Mouse (Mus musculus): ENCODE data around the gene Camta2. TPM values are rescaled to one million over a fixed set of nuclear protein-coding genes. Genes with fewer than 3 reads are reported as not detected.
A peak's percentile ranks its signal among the peaks of the same experiment; 100 is the strongest.

Camta2 gene
- total and polyA plus RNA-seq, 2 experiments from 2014 or later = 8.7 to 10.5 TPM

- H3K4me2 ChIP-seq (ENCODE audit: low read depth, low read length) = no peak overlapping the region
- no peaks in the 10 kb centered on the region for H3K27me3 ChIP-seq (ENCODE audit: control insufficient read depth, insufficient read depth, low read length)
- H3K4me1 ChIP-seq (ENCODE audit: control insufficient read depth, insufficient read depth) = peaks cover 30% of the 10 kb centered on the region
- peaks cover 68% of the 10 kb centered on the region for H3K36me3 ChIP-seq (replicated peaks; ENCODE audit: control insufficient read depth, insufficient read depth, low read length)
- 40% methylated on average over 6 of the region's 6 CpGs for WGBS
- DNase-seq (ENCODE audit: low spot score) (peak; percentile 59), ATAC-seq (ENCODE audit: insufficient read depth, low read depth) (peak; percentile 21; the same call in 1 of the 2 replicates)
- TF ChIP-seq EP300 (IDR thresholded peaks at IDR 0.05; ENCODE audit: low read depth) (peak; percentile 53; the same call in 1 of the 2 replicates), CTCF (IDR thresholded peaks at IDR 0.05; ENCODE audit: low read depth) (no peak)
- peak overlapping the region; percentile 70 for H3K27ac ChIP-seq (ENCODE audit: low read depth)
- no peak overlapping the region for H3K4me3 ChIP-seq (ENCODE audit: low read depth, low read length)
- no peaks in the 10 kb centered on the region for H3K9me3 ChIP-seq (replicated peaks; ENCODE audit: control insufficient read depth, low read length)
- H3K9ac ChIP-seq (replicated peaks; ENCODE audit: low read depth, low read length) = no peak overlapping the region
Observed at GRCm38 (mm10) chr11:70663957-70664356, 23.9 kb downstream of the Camta2 start.

DNA sequence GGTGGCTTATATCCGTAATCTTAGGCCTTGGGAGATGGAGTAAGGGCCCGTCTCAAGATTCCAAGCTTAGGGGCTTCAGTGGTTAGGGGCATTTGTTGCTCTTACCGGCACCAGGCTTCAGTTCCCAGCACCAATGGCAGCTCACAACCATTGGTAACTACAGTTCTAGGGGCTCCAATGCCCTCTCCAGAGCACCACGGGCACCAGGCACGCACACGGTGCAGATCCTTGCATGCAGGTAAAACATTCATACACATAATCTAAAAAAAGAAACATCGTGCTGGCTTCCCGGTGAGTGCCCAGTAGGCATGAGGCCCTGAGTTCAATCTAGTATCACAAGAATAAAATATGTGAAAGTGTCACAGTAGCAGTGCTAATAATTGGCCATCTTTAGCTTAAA is 24.8 kb downstream of the Camta2 start:
- ATAC-seq (ENCODE audit: insufficient read depth, low read depth) (no peak), DNase-seq (ENCODE audit: low spot score) (no peak)
- peaks cover 68% of the 10 kb centered on the region for H3K36me3 ChIP-seq (replicated peaks; ENCODE audit: control insufficient read depth, insufficient read depth, low read length)
- TF ChIP-seq CTCF (IDR thresholded peaks at IDR 0.05; ENCODE audit: low read depth) = no peak
- no peaks in the 10 kb centered on the region for H3K27me3 ChIP-seq (ENCODE audit: control insufficient read depth, insufficient read depth, low read length)
- no peaks in the 10 kb centered on the region for H3K9me3 ChIP-seq (replicated peaks; ENCODE audit: control insufficient read depth, low read length)
- peaks cover 34% of the 10 kb centered on the region for H3K4me1 ChIP-seq (ENCODE audit: control insufficient read depth, insufficient read depth)
- no peak overlapping the region for H3K4me3 ChIP-seq (ENCODE audit: low read depth, low read length)
- 59% methylated on average over 8 of the region's 8 CpGs for WGBS
- no peak overlapping the region for H3K4me2 ChIP-seq (ENCODE audit: low read depth, low read length)
- no peak overlapping the region for H3K9ac ChIP-seq (replicated peaks; ENCODE audit: low read depth, low read length)
- H3K27ac ChIP-seq (ENCODE audit: low read depth) = peak overlapping the region; percentile 70

GRCm38 (mm10) chr11:70660571-70660970 is 27.3 kb downstream of the Camta2 start:
- H3K9ac ChIP-seq (replicated peaks; ENCODE audit: low read depth, low read length) = no peak overlapping the region
- ATAC-seq (ENCODE audit: insufficient read depth, low read depth) = no peak
- no peaks in the 10 kb centered on the region for H3K9me3 ChIP-seq (replicated peaks; ENCODE audit: control insufficient read depth, low read length)
- TF ChIP-seq CTCF (IDR thresholded peaks at IDR 0.05; ENCODE audit: low read depth) = no peak
- TF ChIP-seq EP300 (IDR thresholded peaks at IDR 0.05; ENCODE audit: low read depth) = no peak
- DNase-seq (ENCODE audit: low spot score) = no peak
- no peak overlapping the region for H3K4me3 ChIP-seq (ENCODE audit: low read depth, low read length)
- H3K36me3 ChIP-seq (replicated peaks; ENCODE audit: control insufficient read depth, insufficient read depth, low read length) = peaks cover 60% of the 10 kb centered on the region
- H3K27ac ChIP-seq (ENCODE audit: low read depth) = peak overlapping the region; percentile 30; the same call in 1 of the 2 replicates
- 0 out of 2 replicates have a peak overlapping the region, but pooled peaks have one; percentile 9 for H3K4me2 ChIP-seq (ENCODE audit: low read depth, low read length)
- WGBS = 77% methylated on average over 8 of the region's 8 CpGs
- no peaks in the 10 kb centered on the region for H3K27me3 ChIP-seq (ENCODE audit: control insufficient read depth, insufficient read depth, low read length)
- H3K4me1 ChIP-seq (ENCODE audit: control insufficient read depth, insufficient read depth) = peaks cover 44% of the 10 kb centered on the region

DNA sequence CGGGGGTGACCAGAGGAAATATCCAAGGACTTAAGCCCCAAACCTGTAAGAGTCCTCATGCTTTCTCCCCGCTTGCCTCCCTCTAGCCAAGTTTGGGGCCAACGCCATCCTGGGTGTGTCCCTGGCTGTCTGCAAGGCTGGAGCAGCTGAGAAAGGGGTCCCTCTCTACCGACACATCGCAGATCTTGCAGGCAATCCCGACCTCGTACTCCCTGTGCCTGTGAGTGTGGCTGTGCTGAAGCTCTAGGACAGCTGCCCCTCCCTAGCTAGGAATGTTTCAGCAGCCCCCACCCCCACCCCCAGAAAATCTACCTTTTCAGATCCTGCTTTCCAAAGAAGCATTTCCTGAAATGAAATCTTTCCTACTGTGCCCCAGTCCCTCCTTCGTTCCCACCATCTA is 29.0 kb downstream of the Camta2 start:
- Histone ChIP-seq H3K36me3 (replicated peaks; ENCODE audit: control insufficient read depth, insufficient read depth, low read length) (peaks cover 44% of the 10 kb centered on the region), H3K4me3 (ENCODE audit: low read depth, low read length) (peak overlapping the region; percentile 96), H3K9me3 (replicated peaks; ENCODE audit: control insufficient read depth, low read length) (no peaks in the 10 kb centered on the region), H3K27me3 (ENCODE audit: control insufficient read depth, insufficient read depth, low read length) (no peaks in the 10 kb centered on the region), H3K27ac (ENCODE audit: low read depth) (no peak overlapping the region), H3K4me2 (ENCODE audit: low read depth, low read length) (peak overlapping the region; percentile 75), H3K9ac (replicated peaks; ENCODE audit: low read depth, low read length) (peak overlapping the region; percentile 1; the same call in 1 of the 2 replicates), H3K4me1 (ENCODE audit: control insufficient read depth, insufficient read depth) (peaks cover 41% of the 10 kb centered on the region)
- no peak for DNase-seq (ENCODE audit: low spot score)
- TF ChIP-seq EP300 (IDR thresholded peaks at IDR 0.05; ENCODE audit: low read depth) (no peak), CTCF (IDR thresholded peaks at IDR 0.05; ENCODE audit: low read depth) (no peak)
- 58% methylated on average over 8 of the region's 8 CpGs for WGBS
- ATAC-seq (ENCODE audit: insufficient read depth, low read depth) = no peak

GRCm38 (mm10) chr11:70658521-70658920 is 29.4 kb downstream of the Camta2 start:
- no peak for TF ChIP-seq EP300 (IDR thresholded peaks at IDR 0.05; ENCODE audit: low read depth)
- no peak for TF ChIP-seq CTCF (IDR thresholded peaks at IDR 0.05; ENCODE audit: low read depth)
- WGBS = 52% methylated on average over 5 of the region's 5 CpGs
- DNase-seq (ENCODE audit: low spot score) (no peak), ATAC-seq (ENCODE audit: insufficient read depth, low read depth) (no peak)
- Histone ChIP-seq H3K27me3 (ENCODE audit: control insufficient read depth, insufficient read depth, low read length) (no peaks in the 10 kb centered on the region), H3K27ac (ENCODE audit: low read depth) (peak overlapping the region; percentile 100), H3K4me1 (ENCODE audit: control insufficient read depth, insufficient read depth) (peaks cover 41% of the 10 kb centered on the region), H3K9me3 (replicated peaks; ENCODE audit: control insufficient read depth, low read length) (no peaks in the 10 kb centered on the region), H3K36me3 (replicated peaks; ENCODE audit: control insufficient read depth, insufficient read depth, low read length) (peaks cover 39% of the 10 kb centered on the region), H3K4me3 (ENCODE audit: low read depth, low read length) (peak overlapping the region; percentile 96), H3K4me2 (ENCODE audit: low read depth, low read length) (peak overlapping the region; percentile 75), H3K9ac (replicated peaks; ENCODE audit: low read depth, low read length) (peak overlapping the region; percentile 99)

DNA sequence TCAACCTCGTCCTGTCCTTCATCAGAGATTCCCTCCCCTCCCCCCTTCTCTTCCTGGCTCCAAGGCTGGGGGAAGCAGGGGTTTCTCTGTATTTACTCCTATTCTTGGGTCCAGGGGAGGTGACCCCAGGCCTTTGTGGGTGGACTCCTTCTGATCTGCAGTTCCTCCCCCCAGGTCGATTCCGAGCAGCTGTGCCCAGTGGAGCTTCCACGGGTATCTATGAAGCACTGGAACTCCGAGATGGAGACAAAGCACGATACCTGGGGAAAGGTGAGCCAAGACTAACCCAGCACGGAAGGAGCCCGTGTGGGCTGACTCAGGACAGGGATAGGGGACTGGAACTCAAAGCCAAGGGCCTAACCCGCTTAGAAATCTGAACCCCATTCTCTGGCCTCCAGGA is 29.9 kb downstream of the Camta2 start:
- Histone ChIP-seq H3K9ac (replicated peaks; ENCODE audit: low read depth, low read length) (peak overlapping the region; percentile 99), H3K27ac (ENCODE audit: low read depth) (peak overlapping the region; percentile 100), H3K4me3 (ENCODE audit: low read depth, low read length) (peak overlapping the region; percentile 96), H3K27me3 (ENCODE audit: control insufficient read depth, insufficient read depth, low read length) (no peaks in the 10 kb centered on the region), H3K36me3 (replicated peaks; ENCODE audit: control insufficient read depth, insufficient read depth, low read length) (peaks cover 35% of the 10 kb centered on the region), H3K9me3 (replicated peaks; ENCODE audit: control insufficient read depth, low read length) (no peaks in the 10 kb centered on the region), H3K4me1 (ENCODE audit: control insufficient read depth, insufficient read depth) (peaks cover 43% of the 10 kb centered on the region), H3K4me2 (ENCODE audit: low read depth, low read length) (peak overlapping the region; percentile 75)
- DNase-seq (ENCODE audit: low spot score) (no peak), ATAC-seq (ENCODE audit: insufficient read depth, low read depth) (no peak)
- 41% methylated on average over 9 of the region's 9 CpGs for WGBS
- TF ChIP-seq EP300 (IDR thresholded peaks at IDR 0.05; ENCODE audit: low read depth) (no peak), CTCF (IDR thresholded peaks at IDR 0.05; ENCODE audit: low read depth) (no peak)
